Mouse (Mus musculus): Measurements from ENCODE around the gene Ccdc137. TPM values are rescaled to one million over a fixed set of nuclear protein-coding genes. Genes with fewer than 3 reads are reported as not detected.
"Not testable (repeated sequence)": the region's sequence is repeated elsewhere in the genome, so short reads cannot be mapped to it uniquely, and the experiment has no call there.

Ccdc137 gene
- 30.1 and 35.1 TPM in 2 replicates for polyA plus RNA-seq (2016; fragmentation: Nextera tagmentation; extraction: Ambion mirVana)

GRCm38 (mm10) chr11:120457772-120458751, at the start of gene Ccdc137, which contains the start of gene Oxld1:
Gene Ccdc137 (plus strand): TSS chr11:120458115.
Gene Oxld1 (minus strand): TSS chr11:120458068.
- Histone ChIP-seq H3K9me3 (no peaks in the 10 kb centered on the region), H3K4me2 (replicated peaks) (peak within 1 kb of the TSS; percentile 98), H3K9ac (replicated peaks) (peak within 1 kb of the TSS; percentile 93), H3K27me3 (no peaks in the 10 kb centered on the region), H3K27ac (replicated peaks) (peak within 1 kb of the TSS; percentile 55), H3K4me3 (peak within 1 kb of the TSS; percentile 75), H3K36me3 (peaks cover 31% of the 10 kb centered on the region), H3K4me1 (peaks cover 17% of the 10 kb centered on the region)
- ATAC-seq (ENCODE audit: low FRiP score, low read depth) = peak; percentile 86
- WGBS = 5% methylated on average over 62 of the region's 62 CpGs

GRCm38 (mm10) chr11:120413621-120414020, 44.3 kb upstream of the Ccdc137 start:
- ATAC-seq (ENCODE audit: low FRiP score, low read depth); H3K9me3 ChIP-seq; H3K4me1 ChIP-seq; H3K27ac ChIP-seq (replicated peaks); H3K4me2 ChIP-seq (replicated peaks); H3K4me3 ChIP-seq; H3K9ac ChIP-seq (replicated peaks); H3K27me3 ChIP-seq: not testable (repeated sequence)
- peaks cover 94% of the 10 kb centered on the region for H3K36me3 ChIP-seq
- WGBS = 95% methylated on average over 8 of the region's 10 CpGs

- H3K27me3 ChIP-seq = no peaks in the 10 kb centered on the region
- 95% methylated on average over 7 of the region's 7 CpGs for WGBS
- H3K4me2 ChIP-seq (replicated peaks) = no peak overlapping the region
- H3K9me3 ChIP-seq = no peaks in the 10 kb centered on the region
- no peak for ATAC-seq (ENCODE audit: low FRiP score, low read depth)
- H3K4me1 ChIP-seq = no peaks in the 10 kb centered on the region
- no peak overlapping the region for H3K27ac ChIP-seq (replicated peaks)
- H3K4me3 ChIP-seq = no peak overlapping the region
- H3K9ac ChIP-seq (replicated peaks) = no peak overlapping the region
- peaks cover 92% of the 10 kb centered on the region for H3K36me3 ChIP-seq
Observed at GRCm38 (mm10) chr11:120417852-120418251, 40.1 kb upstream of the Ccdc137 start.

- H3K27me3 ChIP-seq = no peaks in the 10 kb centered on the region
- no peak for ATAC-seq (ENCODE audit: low FRiP score, low read depth)
- H3K36me3 ChIP-seq = peaks cover 90% of the 10 kb centered on the region
- no peaks in the 10 kb centered on the region for H3K4me1 ChIP-seq
- no peaks in the 10 kb centered on the region for H3K9me3 ChIP-seq
- H3K27ac ChIP-seq (replicated peaks) = no peak overlapping the region
- no peak overlapping the region for H3K4me3 ChIP-seq
- no peak overlapping the region for H3K4me2 ChIP-seq (replicated peaks)
- no peak overlapping the region for H3K9ac ChIP-seq (replicated peaks)
- 94% methylated on average over 1 of the region's 1 CpGs for WGBS
Observed at GRCm38 (mm10) chr11:120418592-120418991, 39.3 kb upstream of the Ccdc137 start.

- H3K27ac ChIP-seq (replicated peaks) = no peak overlapping the region
- no peak for ATAC-seq (ENCODE audit: low FRiP score, low read depth)
- H3K4me1 ChIP-seq = no peaks in the 10 kb centered on the region
- no peaks in the 10 kb centered on the region for H3K27me3 ChIP-seq
- no peak overlapping the region for H3K4me3 ChIP-seq
- peaks cover 84% of the 10 kb centered on the region for H3K36me3 ChIP-seq
- no peak overlapping the region for H3K9ac ChIP-seq (replicated peaks)
- WGBS = 93% methylated on average over 13 of the region's 13 CpGs
- H3K9me3 ChIP-seq = no peaks in the 10 kb centered on the region
- no peak overlapping the region for H3K4me2 ChIP-seq (replicated peaks)
Observed at GRCm38 (mm10) chr11:120422651-120423568, 35.0 kb upstream of the Ccdc137 start.

- Histone ChIP-seq H3K9ac (replicated peaks) (no peak overlapping the region), H3K27ac (replicated peaks) (no peak overlapping the region), H3K4me2 (replicated peaks) (no peak overlapping the region), H3K36me3 (peaks cover 84% of the 10 kb centered on the region), H3K4me3 (no peak overlapping the region), H3K4me1 (no peaks in the 10 kb centered on the region), H3K9me3 (no peaks in the 10 kb centered on the region), H3K27me3 (no peaks in the 10 kb centered on the region)
- ATAC-seq (ENCODE audit: low FRiP score, low read depth) = no peak
- 77% methylated on average over 9 of the region's 9 CpGs for whole genome bisulfite sequencing
Observed at GRCm38 (mm10) chr11:120423569-120424295, 34.2 kb upstream of the Ccdc137 start.

GRCm38 (mm10) chr11:120426727-120427126, 31.2 kb upstream of the Ccdc137 start:
- H3K27me3 ChIP-seq = no peaks in the 10 kb centered on the region
- no peaks in the 10 kb centered on the region for H3K9me3 ChIP-seq
- peaks cover 74% of the 10 kb centered on the region for H3K36me3 ChIP-seq
- H3K4me1 ChIP-seq = no peaks in the 10 kb centered on the region
- H3K27ac ChIP-seq (replicated peaks) = no peak overlapping the region
- no peak overlapping the region for H3K4me3 ChIP-seq
- no peak for ATAC-seq (ENCODE audit: low FRiP score, low read depth)
- 96% methylated on average over 3 of the region's 3 CpGs for WGBS
- no peak overlapping the region for H3K4me2 ChIP-seq (replicated peaks)
- no peak overlapping the region for H3K9ac ChIP-seq (replicated peaks)

GRCm38 (mm10) chr11:120437152-120437856, 20.6 kb upstream of the Ccdc137 start, which contains the start of gene Nploc4:
Gene Nploc4 (minus strand): TSS chr11:120437708.
- peaks cover 22% of the 10 kb centered on the region for H3K36me3 ChIP-seq
- peak within 1 kb of the TSS; percentile 99 for H3K4me3 ChIP-seq
- H3K4me1 ChIP-seq = peaks cover 13% of the 10 kb centered on the region
- H3K27me3 ChIP-seq = no peaks in the 10 kb centered on the region
- ATAC-seq (ENCODE audit: low FRiP score, low read depth) = peak; percentile 84
- peak within 1 kb of the TSS; percentile 86 for H3K4me2 ChIP-seq (replicated peaks)
- WGBS = under 1% methylated on average over 58 of the region's 77 CpGs
- H3K9ac ChIP-seq (replicated peaks) = peak within 1 kb of the TSS; percentile 99
- no peaks in the 10 kb centered on the region for H3K9me3 ChIP-seq
- peak within 1 kb of the TSS; percentile 83 for H3K27ac ChIP-seq (replicated peaks)

- peak overlapping the region; percentile 99 for H3K4me3 ChIP-seq
- ATAC-seq (ENCODE audit: low FRiP score, low read depth) = no peak
- no peaks in the 10 kb centered on the region for H3K9me3 ChIP-seq
- H3K36me3 ChIP-seq = peaks cover 16% of the 10 kb centered on the region
- no peaks in the 10 kb centered on the region for H3K27me3 ChIP-seq
- WGBS = 29% methylated on average over 12 of the region's 12 CpGs
- H3K9ac ChIP-seq (replicated peaks) = peak overlapping the region; percentile 99
- peak overlapping the region; percentile 86 for H3K4me2 ChIP-seq (replicated peaks)
- H3K27ac ChIP-seq (replicated peaks) = 0 out of 2 replicates have a peak overlapping the region, but pooled peaks have one; percentile 83
- H3K4me1 ChIP-seq = peaks cover 13% of the 10 kb centered on the region
Observed at GRCm38 (mm10) chr11:120437857-120438385, 20.0 kb upstream of the Ccdc137 start.

GRCm38 (mm10) chr11:120442344-120442743, 15.6 kb upstream of the Ccdc137 start, which contains the start of gene Tspan10:
Gene Tspan10 (plus strand): TSS chr11:120442644.
- WGBS = 92% methylated on average over 3 of the region's 3 CpGs

More at GRCm38 (mm10) chr11:120442344-120442743, 15.6 kb upstream of the Ccdc137 start, which contains the start of gene Tspan10:
- no peak within 1 kb of the TSS for H3K27ac ChIP-seq (replicated peaks)
- no peaks in the 10 kb centered on the region for H3K9me3 ChIP-seq
- no peaks in the 10 kb centered on the region for H3K4me1 ChIP-seq
- H3K4me3 ChIP-seq = no peak within 1 kb of the TSS
- H3K9ac ChIP-seq (replicated peaks) = 0 out of 2 replicates have a peak within 1 kb of the TSS, but pooled peaks have one; percentile 4
- no peak within 1 kb of the TSS for H3K4me2 ChIP-seq (replicated peaks)
- no peaks in the 10 kb centered on the region for H3K36me3 ChIP-seq
- no peaks in the 10 kb centered on the region for H3K27me3 ChIP-seq
- no peak for ATAC-seq (ENCODE audit: low FRiP score, low read depth)
